Mouse (Mus musculus): Measurements from ENCODE around the gene Gucy1b2. TPM values are rescaled to one million over a fixed set of nuclear protein-coding genes. Genes with fewer than 3 reads are reported as not detected.

Gucy1b2 gene
- polyA plus RNA-seq, 1 experiment: not detected

DNA sequence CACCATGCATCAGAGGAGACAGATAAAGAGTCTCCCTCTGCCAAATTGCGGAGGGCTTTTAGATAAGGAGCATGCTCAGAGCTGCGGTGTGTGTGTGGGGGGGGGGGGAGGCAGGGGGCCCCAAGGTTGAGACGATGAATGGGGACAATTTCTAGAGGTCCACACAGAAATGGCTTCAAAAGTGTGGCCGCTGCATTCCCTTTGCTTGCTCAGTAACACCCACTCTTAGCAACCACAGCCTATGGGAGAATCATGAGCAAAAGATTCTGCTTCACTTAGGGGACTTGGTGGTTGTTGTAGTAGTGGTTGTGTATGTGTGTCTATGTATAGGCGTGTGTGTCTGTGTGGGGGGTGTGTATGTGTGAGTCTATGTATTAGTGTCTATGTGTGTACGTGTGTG, 75.5 kb downstream of the Gucy1b2 start:
- TF ChIP-seq FLI1 (IDR thresholded peaks at IDR 0.05; ENCODE audit: low read length) (no peak), GATA1 (IDR thresholded peaks at IDR 0.05; ENCODE audit: borderline replicate concordance, low read length) (no peak)
- H3K9me3 ChIP-seq: peaks cover 5% of the 10 kb centered on the region; the same call in 1 of the 2 replicates
- H3K4me3 ChIP-seq (replicated peaks): no peak overlapping the region
- H3K4me1 ChIP-seq: peaks cover 11% of the 10 kb centered on the region
- H3K27me3 ChIP-seq (replicated peaks): no peaks in the 10 kb centered on the region
- H3K36me3 ChIP-seq (replicated peaks; ENCODE audit: low read length): peaks cover 29% of the 10 kb centered on the region

GRCm38 (mm10) chr14:62379391-62379790, 76.7 kb downstream of the Gucy1b2 start:
- H3K4me1 ChIP-seq: peaks cover 13% of the 10 kb centered on the region
- TF ChIP-seq FLI1 (IDR thresholded peaks at IDR 0.05; ENCODE audit: low read length): no peak
- no peak overlapping the region for H3K4me3 ChIP-seq (replicated peaks)
- H3K36me3 ChIP-seq (replicated peaks; ENCODE audit: low read length): peaks cover 29% of the 10 kb centered on the region
- H3K27me3 ChIP-seq (replicated peaks): no peaks in the 10 kb centered on the region
- H3K9me3 ChIP-seq: peaks cover 5% of the 10 kb centered on the region; the same call in 1 of the 2 replicates

GRCm38 (mm10) chr14:62376115-62376514, 80.0 kb downstream of the Gucy1b2 start:
- Histone ChIP-seq H3K9me3 (no peaks in the 10 kb centered on the region), H3K4me1 (peaks cover 23% of the 10 kb centered on the region), H3K27me3 (replicated peaks) (no peaks in the 10 kb centered on the region), H3K36me3 (replicated peaks; ENCODE audit: low read length) (peaks cover 39% of the 10 kb centered on the region), H3K4me3 (replicated peaks) (no peak overlapping the region)
- TF ChIP-seq FLI1 (IDR thresholded peaks at IDR 0.05; ENCODE audit: low read length) (no peak), GATA1 (IDR thresholded peaks at IDR 0.05; ENCODE audit: borderline replicate concordance, low read length) (no peak)

- TF ChIP-seq FLI1 (IDR thresholded peaks at IDR 0.05; ENCODE audit: low read length) (no peak), GATA1 (IDR thresholded peaks at IDR 0.05; ENCODE audit: borderline replicate concordance, low read length) (no peak)
- no peaks in the 10 kb centered on the region for H3K9me3 ChIP-seq
- no peaks in the 10 kb centered on the region for H3K27me3 ChIP-seq (replicated peaks)
- H3K36me3 ChIP-seq (replicated peaks; ENCODE audit: low read length): peaks cover 39% of the 10 kb centered on the region
- H3K4me1 ChIP-seq: peaks cover 27% of the 10 kb centered on the region
- no peak overlapping the region for H3K4me3 ChIP-seq (replicated peaks)
These were observed 80.4 kb downstream of the Gucy1b2 start for GRCm38 (mm10) chr14:62375694-62376093.

DNA sequence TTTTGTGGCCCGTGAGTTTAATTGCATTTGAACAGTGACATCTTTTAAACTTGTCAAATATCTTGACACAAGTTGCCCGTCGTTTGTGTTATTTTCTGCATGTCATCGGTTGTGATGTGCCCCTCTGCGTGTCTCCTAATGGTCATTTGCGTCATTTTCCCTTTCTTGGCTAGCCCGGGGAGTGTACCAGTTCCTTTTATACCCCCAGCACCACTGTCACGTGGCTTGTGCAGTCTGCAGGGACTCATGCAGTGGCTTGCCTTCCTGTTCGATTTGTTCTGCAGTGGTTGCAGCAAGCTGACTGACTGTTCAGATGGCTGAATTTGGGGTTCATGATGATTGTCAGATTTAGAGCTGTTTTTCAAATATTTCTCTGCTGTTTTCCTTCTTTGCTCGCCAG, 82.1 kb downstream of the Gucy1b2 start:
- no peaks in the 10 kb centered on the region for H3K9me3 ChIP-seq
- TF ChIP-seq FLI1 (IDR thresholded peaks at IDR 0.05; ENCODE audit: low read length): no peak
- TF ChIP-seq GATA1 (IDR thresholded peaks at IDR 0.05; ENCODE audit: borderline replicate concordance, low read length): no peak
- H3K4me1 ChIP-seq: peaks cover 43% of the 10 kb centered on the region
- H3K27me3 ChIP-seq (replicated peaks): no peaks in the 10 kb centered on the region
- H3K36me3 ChIP-seq (replicated peaks; ENCODE audit: low read length): peaks cover 50% of the 10 kb centered on the region
- no peak overlapping the region for H3K4me3 ChIP-seq (replicated peaks)

- H3K36me3 ChIP-seq (replicated peaks; ENCODE audit: low read length): peaks cover 48% of the 10 kb centered on the region
These were observed 85.3 kb downstream of the Gucy1b2 start for GRCm38 (mm10) chr14:62370819-62371218.

GRCm38 (mm10) chr14:62363774-62364173, 92.3 kb downstream of the Gucy1b2 start:
- no peaks in the 10 kb centered on the region for H3K27me3 ChIP-seq (replicated peaks)
- no peak for TF ChIP-seq FLI1 (IDR thresholded peaks at IDR 0.05; ENCODE audit: low read length)
- TF ChIP-seq GATA1 (IDR thresholded peaks at IDR 0.05; ENCODE audit: borderline replicate concordance, low read length): no peak
- H3K9me3 ChIP-seq: no peaks in the 10 kb centered on the region
- H3K36me3 ChIP-seq (replicated peaks; ENCODE audit: low read length): peaks cover 74% of the 10 kb centered on the region
- H3K4me3 ChIP-seq (replicated peaks): no peak overlapping the region
- peaks cover 9% of the 10 kb centered on the region for H3K4me1 ChIP-seq

More at GRCm38 (mm10) chr14:62370819-62371218, 85.3 kb downstream of the Gucy1b2 start:
- Histone ChIP-seq H3K9me3 (no peaks in the 10 kb centered on the region), H3K4me1 (peaks cover 43% of the 10 kb centered on the region), H3K27me3 (replicated peaks) (no peaks in the 10 kb centered on the region), H3K4me3 (replicated peaks) (no peak overlapping the region)
- TF ChIP-seq GATA1 (IDR thresholded peaks at IDR 0.05; ENCODE audit: borderline replicate concordance, low read length) (no peak), FLI1 (IDR thresholded peaks at IDR 0.05; ENCODE audit: low read length) (no peak)

GRCm38 (mm10) chr14:62361263-62361980, 94.7 kb downstream of the Gucy1b2 start:
- Histone ChIP-seq H3K4me3 (replicated peaks) (no peak overlapping the region), H3K9me3 (no peaks in the 10 kb centered on the region), H3K27me3 (replicated peaks) (no peaks in the 10 kb centered on the region), H3K36me3 (replicated peaks; ENCODE audit: low read length) (peaks cover 60% of the 10 kb centered on the region), H3K4me1 (no peaks in the 10 kb centered on the region)
- TF ChIP-seq GATA1 (IDR thresholded peaks at IDR 0.05; ENCODE audit: borderline replicate concordance, low read length) (no peak), FLI1 (IDR thresholded peaks at IDR 0.05; ENCODE audit: low read length) (no peak)

GRCm38 (mm10) chr14:62355201-62355600, 100.9 kb downstream of the Gucy1b2 start:
- H3K9me3 ChIP-seq: no peaks in the 10 kb centered on the region
- no peak for TF ChIP-seq FLI1 (IDR thresholded peaks at IDR 0.05; ENCODE audit: low read length)
- no peak for TF ChIP-seq GATA1 (IDR thresholded peaks at IDR 0.05; ENCODE audit: borderline replicate concordance, low read length)
- peaks cover 8% of the 10 kb centered on the region for H3K4me1 ChIP-seq
- H3K27me3 ChIP-seq (replicated peaks): no peaks in the 10 kb centered on the region
- no peak overlapping the region for H3K4me3 ChIP-seq (replicated peaks)
- H3K36me3 ChIP-seq (replicated peaks; ENCODE audit: low read length): peaks cover 33% of the 10 kb centered on the region

DNA sequence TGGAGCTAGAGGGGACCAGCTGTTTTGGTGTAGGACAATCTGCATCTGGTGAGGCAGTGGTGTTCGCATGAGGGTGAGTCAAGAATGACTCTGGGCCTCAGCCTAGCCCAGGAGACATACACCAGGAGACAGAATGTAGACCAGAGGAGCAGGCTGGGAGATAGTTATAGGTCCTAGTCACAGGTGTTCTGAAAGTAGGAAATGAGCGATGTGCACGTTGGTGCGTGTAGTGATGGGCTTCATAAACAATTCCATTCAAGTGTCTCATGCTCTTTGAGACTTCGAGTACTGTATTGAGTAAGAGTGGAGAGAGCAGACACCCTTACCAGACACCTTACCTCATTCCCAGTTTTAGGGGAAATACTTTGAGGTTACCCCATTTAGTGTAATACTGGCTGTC, 102.3 kb downstream of the Gucy1b2 start:
- Histone ChIP-seq H3K4me3 (replicated peaks) (no peak overlapping the region), H3K27me3 (replicated peaks) (no peaks in the 10 kb centered on the region), H3K9me3 (no peaks in the 10 kb centered on the region), H3K4me1 (peaks cover 8% of the 10 kb centered on the region), H3K36me3 (replicated peaks; ENCODE audit: low read length) (peaks cover 40% of the 10 kb centered on the region)
- TF ChIP-seq FLI1 (IDR thresholded peaks at IDR 0.05; ENCODE audit: low read length) (no peak), GATA1 (IDR thresholded peaks at IDR 0.05; ENCODE audit: borderline replicate concordance, low read length) (no peak)

All from megakaryocyte, embryonic 14.5 days (primary cell).